14 mouse cellular contexts compared by ENCODE assay signal in genomic region chr10:117898391-117898790, GRCm38 (mm10).
"Had no signal": no experiment of that assay in that cellular context is flagged by ENCODE, and none has a peak within 500 bp of the region (broad histone marks: within the 10 kb centered on the region; RNA-seq: fewer than 3 reads in every experiment).

No protein-coding gene starts in this region.

- H3K9me3 ChIP-seq: kidney, embryonic 15.5 days; limb, embryonic 15.5 days; liver, embryonic 15.5 days; midbrain, embryonic 13.5 days; neural tube, embryonic 12.5 days had no signal

- ATAC-seq: midbrain, embryonic 13.5 days had no signal

- H3K4me1 ChIP-seq: midbrain, embryonic 13.5 days; neural tube, embryonic 12.5 days had no signal

- H3K36me3 ChIP-seq: kidney, embryonic 15.5 days; limb, embryonic 15.5 days; liver, embryonic 15.5 days; midbrain, embryonic 13.5 days; neural tube, embryonic 12.5 days had no signal

- DNase-seq: kidney, adult 2 months; kidney, postnatal 25 days; lung, embryonic 14.5 days; lung, postnatal 10 days; lung, postnatal 4 days; thymus, postnatal 4 days had no signal

- H3K27ac ChIP-seq: kidney, embryonic 15.5 days; left cerebral cortex, adult 2 months; limb, embryonic 15.5 days; liver, embryonic 15.5 days; midbrain, embryonic 13.5 days; neural tube, embryonic 12.5 days; stomach, postnatal 0 days had no signal

- H3K4me3 ChIP-seq: kidney, embryonic 15.5 days; left cerebral cortex, adult 2 months; limb, embryonic 15.5 days; liver, embryonic 15.5 days; midbrain, embryonic 13.5 days; myocyte; neural tube, embryonic 12.5 days had no signal

- H3K9ac ChIP-seq: kidney, embryonic 15.5 days; limb, embryonic 15.5 days; liver, embryonic 15.5 days; lung, embryonic 14.5 days; midbrain, embryonic 13.5 days; neural tube, embryonic 12.5 days had no signal

- H3K4me2 ChIP-seq: kidney, embryonic 15.5 days; limb, embryonic 15.5 days; liver, embryonic 15.5 days; lung, embryonic 14.5 days; midbrain, embryonic 13.5 days; neural tube, embryonic 12.5 days had no signal

- H3K27me3 ChIP-seq: kidney, embryonic 15.5 days; limb, embryonic 15.5 days; liver, embryonic 15.5 days; midbrain, embryonic 13.5 days; neural tube, embryonic 12.5 days had no signal
